Mouse (Mus musculus) liver, postnatal 0 days (tissue): ENCODE measurements at regions not wholly inside any gene's neighbourhood (a gene's known extent, or its start where the extent isn't known, plus 50 kb on each side); places are given as distances from the start of the nearest gene placed in this dataset.

Experiments
- CTCF ChIP-seq: sonication (generic); IDR thresholded peaks from 2 replicates; pipeline ENCODE4 v1.5.1; 2016; ENCODE audit warnings: antibody characterized with exemption, low read depth
- EP300 ChIP-seq: IDR thresholded peaks from 2 replicates; pipeline ENCODE4 v1.6.1; 2016; ENCODE audit warnings: antibody characterized with exemption, low read depth, mild to moderate bottlenecking

- no peak for TF ChIP-seq CTCF
- no peak for TF ChIP-seq EP300
These were observed 103.2 kb upstream of the Vmn1r2 start for GRCm38 (mm10) chr4:3063966-3064365.
